Mouse (Mus musculus) liver, embryonic 11.5 days (tissue): ENCODE data around the gene Rdh11. TPM values are rescaled to one million over a fixed set of nuclear protein-coding genes. Genes with fewer than 3 reads are reported as not detected.

Experiments
- ATAC-seq: fragments of 200-750 bp; cut with Nextera tagmentation; replicated peaks from 2 replicates; pipeline ENCODE4 v1.8.0; 2017; ENCODE audit warnings: moderate number of reproducible peaks, mild to moderate bottlenecking, moderate TSS enrichment, moderate library complexity; ENCODE audit not compliant: low FRiP score
- DNase-seq: peaks from one replicate; pipeline ENCODE4 v3.0.0-alpha.2; 2017; ENCODE audit warnings: low spot score
- H3K27ac ChIP-seq: fragments of 300-500 bp; sonication (generic); 2 replicates; pipeline ENCODE4 v1.5.1; 2014; ENCODE audit warnings: mild to moderate bottlenecking, low read depth, low read length, control low read depth
- H3K27me3 ChIP-seq: fragments of 300-500 bp; sonication (generic); replicated peaks from 2 replicates; pipeline ENCODE4 v1.6.1; 2014; ENCODE audit warnings: low read length, mixed read lengths; ENCODE audit not compliant: control insufficient read depth, insufficient read depth
- H3K36me3 ChIP-seq: fragments of 300-500 bp; sonication (generic); 2 replicates; pipeline ENCODE4 v1.6.1; 2014; ENCODE audit warnings: mild to moderate bottlenecking, low read length, moderate library complexity, mixed read lengths; ENCODE audit not compliant: control insufficient read depth, insufficient read depth
- H3K4me1 ChIP-seq: fragments of 300-500 bp; sonication (generic); replicated peaks from 2 replicates; pipeline ENCODE4 v1.6.1; 2014; ENCODE audit warnings: low read length, mixed read lengths; ENCODE audit not compliant: control insufficient read depth, insufficient read depth
- H3K4me2 ChIP-seq: fragments of 300-500 bp; sonication (generic); 2 replicates; pipeline ENCODE4 v1.6.1; 2014; ENCODE audit warnings: mild to moderate bottlenecking, control low read depth, moderate library complexity
- H3K4me3 ChIP-seq: fragments of 300-500 bp; sonication (generic); 2 replicates; pipeline ENCODE4 v1.5.1; 2014; ENCODE audit warnings: low read depth, low read length, control low read depth
- H3K9ac ChIP-seq: fragments of 300-500 bp; sonication (generic); 2 replicates; pipeline ENCODE4 v1.6.1; 2014; ENCODE audit warnings: low read depth, low read length, control low read depth
- H3K9me3 ChIP-seq: fragments of 300-500 bp; sonication (generic); 2 replicates; pipeline ENCODE4 v1.6.1; 2016; ENCODE audit warnings: low read length, inconsistent platforms, mixed read lengths; ENCODE audit not compliant: control insufficient read depth
- WGBS: fragments of 180-500 bp; shearing (Covaris S2); extraction: QIAGEN DNeasy Blood & Tissue Kit; methylation state at CpG from one replicate; pipeline ENCODE4 v1.1.7; 2014; 5-methylcytosine and 5-hydroxymethylcytosine counted together
- polyA plus RNA-seq: library from polyadenylated mRNA; unstranded; fragments of >200 nt; fragmentation: Nextera tagmentation; extraction: Ambion mirVana; gene quantifications from 2 replicates; pipeline ENCODE4 v1.2.1, GENCODE M21; 2014

Gene Rdh11
- 28.6 and 32.8 TPM in 2 replicates for polyA plus RNA-seq

DNA sequence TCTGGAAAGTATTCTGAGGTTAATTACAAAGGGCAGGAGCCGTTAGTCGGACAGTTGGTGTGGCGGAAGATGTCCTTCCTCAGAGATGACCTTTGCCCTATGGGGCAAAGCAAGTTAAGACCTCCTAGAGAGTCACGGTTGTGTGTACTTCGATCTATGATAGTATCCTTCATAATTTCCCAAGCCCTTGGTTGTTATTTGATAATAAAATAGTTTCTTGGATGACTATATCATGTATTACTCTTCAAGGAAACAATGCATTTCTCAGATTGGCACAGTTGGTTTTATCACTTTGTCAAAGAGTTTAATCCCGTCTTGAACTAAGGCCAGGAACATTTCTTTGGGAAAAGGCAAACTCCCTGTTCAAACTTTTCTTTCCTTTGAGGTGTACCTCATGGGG lies at the start of gene Rdh11:
TSS of gene Rdh11 (minus strand) at position 101 of the 400 bp plus-strand sequence.
- Histone ChIP-seq H3K27ac (peak within 1 kb of the TSS; percentile 23; the same call in 1 of the 2 replicates), H3K4me1 (peaks cover 8% of the 10 kb centered on the region), H3K36me3 (peaks cover 8% of the 10 kb centered on the region), H3K4me3 (peak within 1 kb of the TSS; percentile 72), H3K4me2 (peak within 1 kb of the TSS; percentile 84), H3K27me3 (no peaks in the 10 kb centered on the region), H3K9me3 (no peaks in the 10 kb centered on the region), H3K9ac (peak within 1 kb of the TSS; percentile 76)
- WGBS = 59% methylated on average over 6 of the region's 6 CpGs
- DNase-seq (no peak), ATAC-seq (no peak)

DNA sequence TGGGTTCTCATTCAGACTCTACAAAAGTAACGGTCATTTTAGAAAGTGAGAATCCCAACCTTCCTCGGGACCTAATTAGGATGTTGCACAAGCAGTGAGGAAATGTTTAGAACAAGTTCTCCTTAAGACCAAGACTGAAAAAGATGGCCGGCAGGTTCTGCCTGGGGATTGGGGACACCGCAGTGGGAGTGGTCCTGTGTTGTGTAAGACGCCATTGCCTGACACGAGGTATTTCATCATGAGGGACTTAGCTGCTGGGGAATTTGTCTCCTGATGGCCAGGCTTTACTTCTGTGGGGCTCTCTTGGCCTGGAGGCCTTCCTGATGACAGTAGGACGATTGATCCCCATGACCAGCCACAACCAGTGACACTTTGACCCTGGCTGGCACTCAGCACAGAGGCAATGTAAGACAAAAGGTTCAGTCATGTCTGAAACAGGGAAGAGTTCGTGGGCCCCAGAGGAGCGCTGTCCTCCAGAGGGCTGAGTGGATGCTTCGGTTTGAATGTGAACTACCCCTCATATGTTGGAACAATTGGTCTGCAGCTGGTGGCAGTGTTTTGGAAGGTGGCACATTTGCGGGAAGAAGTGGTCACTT lies 43.5 kb upstream of the Rdh11 start:
- H3K4me3 ChIP-seq = no peak overlapping the region
- peaks cover 14% of the 10 kb centered on the region for H3K36me3 ChIP-seq
- H3K27me3 ChIP-seq = no peaks in the 10 kb centered on the region
- no peaks in the 10 kb centered on the region for H3K9me3 ChIP-seq
- 85% methylated on average over 11 of the region's 11 CpGs for WGBS
- H3K4me2 ChIP-seq = no peak overlapping the region
- no peaks in the 10 kb centered on the region for H3K4me1 ChIP-seq
- ATAC-seq (no peak), DNase-seq (no peak)
- H3K27ac ChIP-seq = no peak overlapping the region
- H3K9ac ChIP-seq = no peak overlapping the region

DNA sequence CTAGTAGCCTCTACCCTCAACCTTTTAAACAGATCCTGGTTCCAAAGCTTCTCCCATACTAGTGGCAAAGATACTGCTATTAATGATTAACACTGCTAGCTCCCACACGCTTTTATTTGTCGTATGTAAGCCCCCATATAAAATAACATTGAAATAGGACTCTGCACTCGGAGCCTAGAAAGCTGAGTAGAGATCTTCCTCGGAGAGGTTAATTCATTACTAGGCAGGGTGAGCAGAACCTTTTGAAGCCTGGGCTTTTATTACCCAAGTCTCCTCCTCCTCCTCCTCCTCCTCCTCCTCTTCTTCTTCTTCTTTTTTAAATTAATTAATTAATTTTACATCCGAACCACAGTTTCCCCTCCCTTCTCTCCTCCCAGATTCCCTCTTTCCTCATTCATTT lies 25.4 kb upstream of the Rdh11 start:
- WGBS = 65% methylated on average over 5 of the region's 5 CpGs
- H3K27ac ChIP-seq = no peak overlapping the region
- H3K9ac ChIP-seq = no peak overlapping the region
- H3K4me1 ChIP-seq = no peaks in the 10 kb centered on the region
- DNase-seq (no peak), ATAC-seq (no peak)
- no peak overlapping the region for H3K4me2 ChIP-seq
- 0 out of 2 replicates have a peak, but pooled peaks cover 4% of the 10 kb centered on the region for H3K27me3 ChIP-seq
- no peak overlapping the region for H3K4me3 ChIP-seq
- H3K9me3 ChIP-seq = no peaks in the 10 kb centered on the region
- H3K36me3 ChIP-seq = no peaks in the 10 kb centered on the region

DNA sequence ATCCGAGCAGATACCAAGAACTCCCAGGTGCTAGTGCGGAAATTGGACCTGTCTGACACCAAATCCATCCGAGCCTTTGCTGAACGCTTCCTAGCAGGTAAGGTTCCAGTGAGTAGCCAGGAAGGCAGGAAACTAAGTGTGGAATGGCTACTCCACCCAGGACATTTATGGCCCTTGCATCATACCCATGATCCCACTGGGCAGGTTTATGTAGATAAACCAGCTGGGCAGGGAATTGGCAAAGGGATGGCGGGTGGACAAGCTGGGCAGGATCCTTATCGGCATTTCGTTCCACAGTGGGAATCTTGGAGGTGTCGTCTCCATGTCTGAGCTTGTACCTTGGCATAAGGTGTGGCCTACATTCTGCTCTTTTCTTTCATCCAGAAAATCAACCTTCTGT lies 19.4 kb upstream of the Rdh11 start:
- no peak overlapping the region for H3K4me3 ChIP-seq
- WGBS = 87% methylated on average over 8 of the region's 8 CpGs
- ATAC-seq (no peak), DNase-seq (no peak)
- 0 out of 2 replicates have a peak, but pooled peaks cover 2% of the 10 kb centered on the region for H3K4me1 ChIP-seq
- H3K9ac ChIP-seq = no peak overlapping the region
- H3K36me3 ChIP-seq = no peaks in the 10 kb centered on the region
- no peaks in the 10 kb centered on the region for H3K9me3 ChIP-seq
- H3K4me2 ChIP-seq = no peak overlapping the region
- no peak overlapping the region for H3K27ac ChIP-seq
- 0 out of 2 replicates have a peak, but pooled peaks cover 4% of the 10 kb centered on the region for H3K27me3 ChIP-seq

DNA sequence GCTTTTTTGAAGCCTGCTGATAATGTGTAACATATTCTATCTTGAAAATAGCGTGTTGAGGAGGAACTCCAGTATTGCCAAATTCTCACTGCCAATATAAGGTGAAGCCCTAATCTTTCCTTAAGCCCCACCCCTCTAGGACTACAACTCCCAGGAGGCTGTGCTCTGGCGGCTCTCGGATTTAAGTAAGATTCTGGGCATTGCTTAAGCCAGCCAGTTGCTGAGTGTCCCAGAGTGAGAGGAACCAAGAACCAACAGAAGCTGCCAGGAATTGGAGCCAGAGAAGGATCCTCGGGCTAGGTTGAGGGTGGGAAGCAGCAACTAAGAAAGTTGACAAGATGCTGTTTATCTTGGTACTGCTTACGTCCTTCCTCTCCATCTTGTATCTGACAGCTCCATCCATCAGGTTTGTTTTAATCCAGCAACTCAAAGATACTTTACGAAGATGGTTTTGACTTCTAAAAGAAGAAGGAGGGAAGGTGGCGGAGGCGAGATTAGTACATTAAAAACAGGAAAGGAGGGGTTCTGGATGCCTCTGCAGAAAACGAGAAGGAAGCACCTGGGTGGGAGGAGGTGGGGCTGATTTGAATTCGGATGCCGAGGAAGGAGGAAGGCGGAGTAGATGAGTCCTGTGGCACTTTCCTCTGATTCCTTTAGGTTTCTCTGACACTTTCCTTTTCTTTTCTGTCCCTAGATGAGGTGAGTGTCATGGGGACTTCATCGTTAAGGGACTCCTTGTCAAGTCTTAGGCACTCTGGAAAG lies 16.8 kb upstream of the Rdh11 start, which contains the start of gene Rdh12:
TSS of gene Rdh12 (plus strand) at position 212 of the 762 bp plus-strand sequence.
- 0 out of 2 replicates have a peak, but pooled peaks cover 2% of the 10 kb centered on the region for H3K4me1 ChIP-seq
- DNase-seq (no peak), ATAC-seq (no peak)
- H3K9ac ChIP-seq = no peak within 1 kb of the TSS
- H3K4me3 ChIP-seq = peak within 1 kb of the TSS; percentile 35
- peak within 1 kb of the TSS; percentile 55 for H3K4me2 ChIP-seq
- H3K27ac ChIP-seq = no peak within 1 kb of the TSS
- H3K36me3 ChIP-seq = no peaks in the 10 kb centered on the region
- no peaks in the 10 kb centered on the region for H3K9me3 ChIP-seq
- no peaks in the 10 kb centered on the region for H3K27me3 ChIP-seq
- WGBS = 5% methylated on average over 13 of the region's 13 CpGs

DNA sequence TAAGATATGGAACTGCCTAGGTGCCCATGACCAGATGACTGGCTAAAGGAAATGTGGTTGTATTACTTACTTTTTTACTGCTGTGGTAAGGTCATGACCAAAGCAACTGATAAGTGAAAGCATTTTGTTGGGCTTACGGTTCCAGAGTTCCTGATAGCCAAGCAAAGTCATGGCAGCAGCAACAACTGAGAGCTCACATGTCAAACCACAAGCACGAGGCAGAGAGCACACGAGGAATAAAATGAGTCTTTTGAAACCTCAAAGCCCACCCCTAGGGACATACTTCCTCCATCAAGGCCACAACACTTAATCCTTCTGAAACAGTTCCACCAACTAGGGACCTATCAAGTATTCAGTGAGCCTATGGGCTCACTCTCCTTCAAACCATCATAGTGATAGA lies 9.8 kb upstream of the Rdh11 start:
- no peaks in the 10 kb centered on the region for H3K36me3 ChIP-seq
- no peak for DNase-seq
- H3K4me2 ChIP-seq = no peak overlapping the region
- no peak overlapping the region for H3K4me3 ChIP-seq
- no peak overlapping the region for H3K27ac ChIP-seq
- H3K9ac ChIP-seq = no peak overlapping the region
- no peaks in the 10 kb centered on the region for H3K4me1 ChIP-seq
- H3K9me3 ChIP-seq = no peaks in the 10 kb centered on the region
- H3K27me3 ChIP-seq = no peaks in the 10 kb centered on the region
- 49% methylated on average over 3 of the region's 3 CpGs for WGBS
- no peak for ATAC-seq

DNA sequence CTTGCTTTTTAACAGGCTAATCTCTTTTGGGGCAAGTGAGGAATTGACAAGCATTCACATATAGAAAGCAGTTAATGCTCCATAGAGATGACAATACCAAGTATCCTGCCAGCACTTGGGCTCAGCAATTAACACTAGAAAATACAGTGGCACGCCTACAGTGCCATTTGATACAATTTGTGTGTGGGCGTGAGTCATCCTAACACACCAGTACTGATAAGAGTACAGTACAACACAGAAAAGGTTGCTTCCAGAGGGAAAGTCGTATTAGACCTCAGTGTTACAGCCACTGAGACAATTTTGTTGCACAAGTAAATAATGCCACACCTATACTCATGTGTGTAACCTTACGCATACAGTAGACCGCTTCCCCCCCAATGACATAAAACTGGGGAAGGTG lies 5.0 kb upstream of the Rdh11 start:
- H3K4me3 ChIP-seq = no peak overlapping the region
- no peaks in the 10 kb centered on the region for H3K9me3 ChIP-seq
- ATAC-seq (no peak), DNase-seq (no peak)
- WGBS = 77% methylated on average over 5 of the region's 5 CpGs
- no peaks in the 10 kb centered on the region for H3K36me3 ChIP-seq
- H3K27ac ChIP-seq = no peak overlapping the region
- no peaks in the 10 kb centered on the region for H3K27me3 ChIP-seq
- no peak overlapping the region for H3K4me2 ChIP-seq
- H3K9ac ChIP-seq = no peak overlapping the region
- no peaks in the 10 kb centered on the region for H3K4me1 ChIP-seq

DNA sequence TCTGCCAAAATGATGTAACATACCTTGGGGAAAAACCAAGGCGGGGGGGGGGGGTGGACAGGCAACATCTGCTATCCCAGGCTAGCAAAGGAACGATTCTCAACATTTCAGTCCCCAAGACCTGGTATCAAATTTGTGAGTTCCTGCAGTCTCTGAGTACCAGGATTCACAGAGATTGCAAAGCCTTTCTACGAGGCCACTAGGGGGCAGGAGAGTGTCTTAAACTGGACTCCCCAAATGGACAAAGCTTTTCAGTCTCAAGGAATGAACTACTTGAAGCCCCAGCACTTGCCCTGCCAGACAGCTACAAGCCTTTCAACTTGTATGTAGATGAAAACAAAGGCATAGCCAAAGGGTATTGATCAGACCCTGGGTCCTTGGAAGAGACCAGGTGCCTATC lies 1.3 kb upstream of the Rdh11 start:
- WGBS = 4% methylated on average over 3 of the region's 3 CpGs
- no peaks in the 10 kb centered on the region for H3K27me3 ChIP-seq
- no peak overlapping the region for H3K4me3 ChIP-seq
- 0 out of 2 replicates have a peak, but pooled peaks cover under 1% of the 10 kb centered on the region for H3K36me3 ChIP-seq
- H3K4me2 ChIP-seq = no peak overlapping the region
- peaks cover 8% of the 10 kb centered on the region for H3K4me1 ChIP-seq
- ATAC-seq (no peak), DNase-seq (no peak)
- H3K9me3 ChIP-seq = no peaks in the 10 kb centered on the region
- H3K9ac ChIP-seq = no peak overlapping the region
- no peak overlapping the region for H3K27ac ChIP-seq
